ENCODE assay signal across 10 mouse cellular contexts in genomic region chr16:33950386-33950785, GRCm38 (mm10). TPM values are rescaled to one million over a fixed set of nuclear protein-coding genes. Genes with fewer than 3 reads are reported as not detected.
DNase-seq lines count a peak whose midpoint lies in the region; ATAC-seq and TF ChIP-seq lines count a peak whose summit lies in the region.
"Had no signal": no experiment of that assay in that cellular context is flagged by ENCODE, and none has a peak within 500 bp of the region (broad histone marks: within the 10 kb centered on the region; RNA-seq: fewer than 3 reads in every experiment).

No protein-coding gene starts in this region.

- peak; percentile 13; the same call in 1 of the 2 replicates for TF ChIP-seq CTCF in E14TG2a.4 (conservative IDR thresholded peaks at IDR 0.05; ENCODE audit: low read length)

- H3K9ac ChIP-seq in forebrain, embryonic 11.5 days (ENCODE audit: low read length), result no peak overlapping the region
- H3K9ac ChIP-seq in forebrain, embryonic 16.5 days (replicated peaks; ENCODE audit: low read depth, low read length), result no peak overlapping the region
- no peak overlapping the region for H3K9ac ChIP-seq in kidney, embryonic 14.5 days (ENCODE audit: low read depth, low read length)
- H3K9ac ChIP-seq in intestine, embryonic 16.5 days (ENCODE audit: low read depth, low read length), result no peak overlapping the region
- H3K9ac ChIP-seq: limb, embryonic 12.5 days; liver, postnatal 0 days had no signal

- no peak overlapping the region for H3K27ac ChIP-seq in forebrain, embryonic 11.5 days (ENCODE audit: low read depth, low read length)
- H3K27ac ChIP-seq in forebrain, embryonic 16.5 days (ENCODE audit: low read length), result no peak overlapping the region
- H3K27ac ChIP-seq in kidney, embryonic 14.5 days (ENCODE audit: low read depth, low read length), result no peak overlapping the region
- H3K27ac ChIP-seq in intestine, embryonic 16.5 days (ENCODE audit: low read length), result no peak overlapping the region
- H3K27ac ChIP-seq: limb, embryonic 12.5 days had no signal

- no peak overlapping the region for H3K4me3 ChIP-seq in forebrain, embryonic 11.5 days (ENCODE audit: low read depth, low read length)
- H3K4me3 ChIP-seq in forebrain, embryonic 16.5 days (replicated peaks; ENCODE audit: low read length), result no peak overlapping the region
- no peak overlapping the region for H3K4me3 ChIP-seq in kidney, embryonic 14.5 days (ENCODE audit: low read length)
- H3K4me3 ChIP-seq in E14TG2a.4 (replicated peaks; ENCODE audit: low read length), result no peak overlapping the region
- no peak overlapping the region for H3K4me3 ChIP-seq in intestine, embryonic 16.5 days (ENCODE audit: low read length)
- H3K4me3 ChIP-seq: limb, embryonic 12.5 days had no signal

- no peak overlapping the region for H3K4me2 ChIP-seq in forebrain, embryonic 11.5 days (ENCODE audit: low read depth, low read length, severe bottlenecking)
- H3K4me2 ChIP-seq in forebrain, embryonic 16.5 days (ENCODE audit: low read length), result no peak overlapping the region
- no peak overlapping the region for H3K4me2 ChIP-seq in kidney, embryonic 14.5 days (replicated peaks; ENCODE audit: low read depth, low read length)
- no peak overlapping the region for H3K4me2 ChIP-seq in intestine, embryonic 16.5 days (ENCODE audit: low read depth, low read length)
- H3K4me2 ChIP-seq: limb, embryonic 12.5 days had no signal

- DNase-seq in forebrain, embryonic 11.5 days (ENCODE audit: low spot score), result peak; percentile 47
- no peak for DNase-seq in kidney, adult 8-10 months
- DNase-seq in layer of hippocampus, adult 9-10 months (ENCODE audit: low spot score), result no peak

- peaks cover 10% of the 10 kb centered on the region; the same call in 1 of the 2 replicates for H3K36me3 ChIP-seq in forebrain, embryonic 11.5 days (ENCODE audit: control insufficient read depth, insufficient read depth, low read length)
- peaks cover 15% of the 10 kb centered on the region for H3K36me3 ChIP-seq in forebrain, embryonic 16.5 days (ENCODE audit: control insufficient read depth, insufficient read depth)
- H3K36me3 ChIP-seq in kidney, embryonic 14.5 days (ENCODE audit: control insufficient read depth, insufficient read depth, low read length), result peaks cover 34% of the 10 kb centered on the region
- H3K36me3 ChIP-seq in E14TG2a.4 (ENCODE audit: insufficient read depth, low read length), result peaks cover 43% of the 10 kb centered on the region
- peaks cover 11% of the 10 kb centered on the region; the same call in 1 of the 2 replicates for H3K36me3 ChIP-seq in intestine, embryonic 16.5 days (ENCODE audit: control insufficient read depth, insufficient read depth, low read length)

- WGBS in forebrain, embryonic 11.5 days, result 83% methylated on average over 6 of the region's 6 CpGs
- 77% methylated on average over 6 of the region's 6 CpGs for WGBS in forebrain, embryonic 16.5 days
- 81% methylated on average over 6 of the region's 6 CpGs for WGBS in kidney, embryonic 14.5 days
- WGBS in intestine, embryonic 16.5 days, result 81% methylated on average over 6 of the region's 6 CpGs

- no peaks in the 10 kb centered on the region for H3K9me3 ChIP-seq in forebrain, embryonic 11.5 days (ENCODE audit: control insufficient read depth, low read length)
- H3K9me3 ChIP-seq in forebrain, embryonic 16.5 days (ENCODE audit: control insufficient read depth, low read length), result no peaks in the 10 kb centered on the region
- H3K9me3 ChIP-seq in kidney, embryonic 14.5 days (ENCODE audit: control insufficient read depth, low read length), result no peaks in the 10 kb centered on the region
- no peaks in the 10 kb centered on the region for H3K9me3 ChIP-seq in E14TG2a.4 (ENCODE audit: low read length)
- no peaks in the 10 kb centered on the region for H3K9me3 ChIP-seq in intestine, embryonic 16.5 days (ENCODE audit: control insufficient read depth, low read length)
- H3K9me3 ChIP-seq: limb, embryonic 12.5 days had no signal

- no peaks in the 10 kb centered on the region for H3K27me3 ChIP-seq in forebrain, embryonic 11.5 days (ENCODE audit: control insufficient read depth, insufficient read depth, low read length)
- no peaks in the 10 kb centered on the region for H3K27me3 ChIP-seq in forebrain, embryonic 16.5 days (replicated peaks; ENCODE audit: control insufficient read depth, insufficient read depth, low read length)
- no peaks in the 10 kb centered on the region for H3K27me3 ChIP-seq in kidney, embryonic 14.5 days (ENCODE audit: control insufficient read depth, insufficient read depth, low read length)
- H3K27me3 ChIP-seq in E14TG2a.4 (ENCODE audit: insufficient read depth, low read length), result no peaks in the 10 kb centered on the region
- H3K27me3 ChIP-seq in intestine, embryonic 16.5 days (replicated peaks; ENCODE audit: control insufficient read depth, insufficient read depth, low read length), result no peaks in the 10 kb centered on the region
- H3K27me3 ChIP-seq: limb, embryonic 12.5 days had no signal

- ATAC-seq in forebrain, embryonic 11.5 days (replicated peaks; ENCODE audit: low FRiP score), result no peak
- no peak for ATAC-seq in forebrain, embryonic 16.5 days
- 0 out of 2 replicates have a peak, but pooled peaks have one; percentile 3 for ATAC-seq in kidney, embryonic 14.5 days (ENCODE audit: low FRiP score, low TSS enrichment)
- ATAC-seq in intestine, embryonic 16.5 days, result peak; percentile 10; the same call in 1 of the 2 replicates
- ATAC-seq in inflammation-experienced regulatory T-cells, adult 6 months, result no peak

- no peaks in the 10 kb centered on the region for H3K4me1 ChIP-seq in forebrain, embryonic 11.5 days (replicated peaks; ENCODE audit: control insufficient read depth, insufficient read depth, low read length)
- no peaks in the 10 kb centered on the region for H3K4me1 ChIP-seq in forebrain, embryonic 16.5 days (replicated peaks; ENCODE audit: control insufficient read depth, insufficient read depth, low read length)
- H3K4me1 ChIP-seq in kidney, embryonic 14.5 days (ENCODE audit: control insufficient read depth, insufficient read depth, low read length), result no peaks in the 10 kb centered on the region
- H3K4me1 ChIP-seq in E14TG2a.4 (replicated peaks; ENCODE audit: low read depth, low read length), result peaks cover 26% of the 10 kb centered on the region
- H3K4me1 ChIP-seq in intestine, embryonic 16.5 days (ENCODE audit: control insufficient read depth, insufficient read depth, low read length), result no peaks in the 10 kb centered on the region

RNA-seq across cellular contexts. Expression of gene Umps, which starts 16.5 kb away (rescaled TPM):
- 77.4 and 79.9 TPM in 2 replicates for polyA plus RNA-seq in forebrain, embryonic 11.5 days (2014; fragmentation: Nextera tagmentation; extraction: Ambion mirVana)
- polyA plus RNA-seq in forebrain, embryonic 16.5 days (2015; fragmentation: Nextera tagmentation; extraction: Ambion mirVana), result 30.9 and 32.6 TPM in 2 replicates
- 49.7 and 72.2 TPM in 2 replicates for polyA plus RNA-seq in kidney, embryonic 14.5 days (2014; fragmentation: Nextera tagmentation; extraction: Ambion mirVana)
- 40.0 and 49.4 TPM in 2 replicates for polyA plus RNA-seq in intestine, embryonic 16.5 days (2015; fragmentation: Nextera tagmentation; extraction: Ambion mirVana)
- 10 to 100 TPM; 28.7 to 35.6 (median 29.5) TPM for polyA plus RNA-seq in inflammation-experienced regulatory T-cells, adult 6 months (2017; shearing (Covaris generic))

Comparison
In these comparisons a context has a peak if more than half of its experiments do, and no peak if none do; other contexts are left out.
1. ATAC-seq: peak in kidney, embryonic 14.5 days (single experiment) and intestine, embryonic 16.5 days (single experiment); none in forebrain, embryonic 11.5 days (single experiment), forebrain, embryonic 16.5 days (single experiment) and inflammation-experienced regulatory T-cells, adult 6 months (single experiment).